Mouse (Mus musculus) kidney, adult 2 months (tissue): ENCODE data around the gene Leap2.

Experiments
- CTCF ChIP-seq: fragments of 200-500 bp; conservative IDR thresholded peaks from 2 replicates; pipeline ENCODE4 v1.5.1; 2011; ENCODE audit warnings: low read depth, mild to moderate bottlenecking, control low read depth, low read length, moderate library complexity, mixed read lengths; ENCODE audit not compliant: insufficient read depth, insufficient read length
- POLR2A ChIP-seq: fragments of 200-500 bp; IDR thresholded peaks from one replicate; pipeline ENCODE4 v1.6.1; 2011; ENCODE audit warnings: low read depth, low read length, control low read depth

DNA sequence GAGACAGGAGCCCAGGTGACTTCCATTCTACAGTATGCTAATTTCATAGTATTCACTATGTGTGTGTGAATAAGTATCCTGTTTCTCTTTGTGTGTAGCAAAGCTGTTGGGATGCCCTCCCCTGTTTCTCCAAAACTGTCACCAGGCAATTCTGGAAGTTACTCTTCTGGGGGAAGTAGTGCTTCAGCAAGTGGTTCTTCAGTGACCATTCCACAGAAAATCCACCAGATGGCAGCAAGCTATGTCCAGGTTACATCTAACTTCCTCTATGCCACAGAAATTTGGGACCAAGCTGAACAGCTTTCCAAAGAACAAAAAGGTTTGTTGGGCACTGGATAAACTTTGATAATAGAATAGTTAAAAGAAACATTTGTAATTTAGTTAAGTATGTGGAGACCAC, 11.2 kb downstream of the Leap2 start:
- peak; percentile 42; the same call in 1 of the 2 replicates for TF ChIP-seq CTCF
- TF ChIP-seq POLR2A: no peak
